Mouse (Mus musculus): ENCODE measurements at regions not wholly inside any gene's neighbourhood (a gene's known extent, or its start where the extent isn't known, plus 50 kb on each side); places are given as distances from the start of the nearest gene placed in this dataset.
A peak's percentile ranks its signal among the peaks of the same experiment; 100 is the strongest.

- no peak for DNase-seq (ENCODE audit: low read depth, low spot score)
Measured at GRCm38 (mm10) chr10:67663028-67663427, 114.3 kb upstream of the Ado start.

- no peak for DNase-seq (ENCODE audit: low read depth, low spot score)
Measured at GRCm38 (mm10) chr10:67661666-67662065, 112.9 kb upstream of the Ado start.

DNA sequence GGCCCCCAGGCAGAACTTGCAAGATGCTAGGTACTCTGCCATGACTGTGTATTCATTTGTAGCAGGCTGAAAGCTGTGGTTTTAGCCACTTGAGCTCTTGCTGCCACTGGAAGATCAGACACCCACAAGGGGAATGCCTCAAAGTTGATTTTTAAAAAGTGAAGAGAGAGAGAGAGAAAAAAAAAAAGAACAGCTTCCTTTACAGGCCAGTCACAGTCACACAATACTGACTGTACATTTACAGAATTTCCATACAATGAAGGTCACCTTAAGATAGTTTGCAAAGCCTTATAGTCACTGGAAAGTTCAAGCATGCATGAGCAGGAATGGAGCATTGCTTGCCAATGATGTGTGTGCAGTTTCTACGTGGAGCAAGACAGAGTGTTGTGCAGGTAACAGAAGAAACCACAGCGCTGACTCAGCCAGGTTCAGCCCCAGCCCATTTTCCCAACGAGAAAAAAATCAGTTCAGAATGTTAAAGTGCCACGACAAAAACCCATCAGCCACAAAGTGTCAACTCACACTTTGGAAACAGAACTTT, 109.3 kb upstream of the Ado start:
- DNase-seq (ENCODE audit: low read depth, low spot score): no peak

DNA sequence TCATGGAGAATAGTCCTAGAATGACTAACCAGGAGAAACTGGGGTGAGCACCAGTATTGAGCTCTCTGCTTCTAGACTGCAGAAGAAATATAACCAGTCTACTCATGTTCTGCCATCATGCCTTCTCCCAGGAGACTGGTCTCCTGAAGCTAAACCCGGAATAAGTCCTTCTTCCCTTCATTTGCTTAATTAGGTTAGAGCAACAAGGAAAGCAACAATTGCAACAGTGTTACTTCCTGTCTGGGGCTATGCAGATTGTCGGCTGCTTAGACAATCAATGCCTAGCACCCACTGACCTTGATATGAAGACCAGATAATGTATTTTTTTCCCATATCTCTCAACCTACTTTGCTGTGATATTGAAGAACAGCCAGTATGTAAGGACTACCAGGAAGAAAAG, 108.5 kb upstream of the Ado start:
- no peak for DNase-seq (ENCODE audit: low read depth, low spot score)

DNA sequence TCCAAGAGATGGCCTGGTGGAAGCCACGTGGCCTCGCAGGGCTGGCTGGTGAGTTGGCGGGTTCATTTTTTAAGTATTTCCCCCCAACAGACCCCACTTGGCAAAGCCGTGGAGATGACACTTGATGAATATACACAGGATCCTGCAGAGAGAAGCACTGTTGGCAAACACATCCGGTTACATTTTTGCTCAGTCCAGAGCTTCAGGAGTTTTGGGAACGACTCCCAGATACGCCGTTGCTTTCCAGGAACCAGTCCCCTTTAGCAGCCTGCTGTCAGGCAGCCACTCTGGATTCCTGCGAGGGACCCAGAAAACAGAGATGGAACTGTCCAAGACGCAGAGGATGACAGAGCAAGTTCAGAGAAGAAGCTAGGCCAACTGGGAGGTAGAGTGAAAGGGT, 105.8 kb upstream of the Ado start:
- no peak for DNase-seq (ENCODE audit: low read depth, low spot score)

DNA sequence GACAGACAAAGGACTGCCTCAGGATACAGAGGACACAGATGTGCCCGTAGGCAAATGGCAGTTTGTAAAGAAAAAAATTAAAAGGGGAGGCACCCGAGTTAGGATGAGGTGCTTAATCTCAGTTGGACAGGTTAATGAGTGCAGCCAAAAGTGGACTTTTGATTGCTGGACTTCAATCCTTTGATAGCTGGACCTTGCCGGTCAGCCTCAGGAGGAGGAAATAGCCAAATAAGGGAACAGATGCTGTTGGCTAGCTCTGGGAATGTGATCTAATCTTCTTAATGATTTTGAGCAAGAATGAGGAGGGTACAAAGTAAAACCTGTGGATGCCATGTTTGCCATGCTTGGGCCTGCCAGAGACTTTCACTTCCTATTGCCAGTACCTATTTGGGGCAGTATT, 103.5 kb upstream of the Ado start:
- no peak for DNase-seq (ENCODE audit: low read depth, low spot score)

DNA sequence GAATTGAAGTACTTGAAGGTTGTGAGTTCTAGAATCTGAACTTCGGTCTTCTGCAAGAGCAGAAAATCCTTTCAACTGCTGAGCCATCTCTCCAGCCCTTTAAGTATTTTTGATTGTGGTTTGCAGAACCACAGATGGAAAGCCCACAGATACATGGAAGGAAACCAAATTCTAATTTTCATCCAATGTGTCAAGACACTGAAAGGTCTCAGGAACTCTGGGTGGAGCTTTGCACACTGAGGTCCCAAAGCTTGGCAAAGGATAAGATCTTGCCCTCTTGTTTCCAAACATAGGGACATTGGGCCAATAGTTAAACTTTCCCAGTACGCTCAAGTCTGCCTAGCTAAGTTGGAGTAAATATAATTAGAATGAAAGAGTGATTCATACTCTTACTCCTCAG, 102.6 kb upstream of the Ado start:
- no peak for DNase-seq (ENCODE audit: low read depth, low spot score)

GRCm38 (mm10) chr10:67647777-67648727, 99.3 kb upstream of the Ado start:
- DNase-seq (ENCODE audit: low read depth, low spot score): peak; percentile 25

- peak; percentile 67 for DNase-seq (ENCODE audit: low read depth, low spot score)
Measured at GRCm38 (mm10) chr10:67646659-67647559, 98.2 kb upstream of the Ado start.

DNA sequence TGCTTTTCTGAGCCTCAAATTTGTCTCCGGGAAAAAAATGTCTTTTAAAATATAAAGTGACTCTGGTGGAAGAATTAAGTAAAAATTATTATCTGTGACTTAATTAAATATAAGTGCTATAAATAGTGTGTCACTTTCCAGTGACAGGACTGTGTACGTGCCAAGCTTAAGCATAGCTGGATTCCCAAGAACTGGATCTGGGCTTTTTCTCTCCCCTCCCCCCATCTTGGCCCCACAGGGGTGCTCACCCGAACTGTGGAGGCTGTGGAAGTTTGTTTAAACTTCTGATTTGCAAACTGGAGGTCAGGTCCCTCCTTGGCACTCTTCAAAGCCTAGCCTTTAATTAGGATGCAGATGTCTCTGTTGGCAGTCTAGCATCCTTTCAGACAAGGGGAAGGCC, 97.1 kb upstream of the Ado start:
- no peak for DNase-seq (ENCODE audit: low read depth, low spot score)

GRCm38 (mm10) chr10:67644280-67644679, 95.5 kb upstream of the Ado start:
- peak; percentile 7 for DNase-seq (ENCODE audit: low read depth, low spot score)

- DNase-seq (ENCODE audit: low read depth, low spot score): peak; percentile 8
Measured at GRCm38 (mm10) chr10:67643685-67644084, 94.9 kb upstream of the Ado start.

GRCm38 (mm10) chr10:67637339-67637738, 88.6 kb upstream of the Ado start:
- DNase-seq (ENCODE audit: low read depth, low spot score): peak; percentile 18

DNA sequence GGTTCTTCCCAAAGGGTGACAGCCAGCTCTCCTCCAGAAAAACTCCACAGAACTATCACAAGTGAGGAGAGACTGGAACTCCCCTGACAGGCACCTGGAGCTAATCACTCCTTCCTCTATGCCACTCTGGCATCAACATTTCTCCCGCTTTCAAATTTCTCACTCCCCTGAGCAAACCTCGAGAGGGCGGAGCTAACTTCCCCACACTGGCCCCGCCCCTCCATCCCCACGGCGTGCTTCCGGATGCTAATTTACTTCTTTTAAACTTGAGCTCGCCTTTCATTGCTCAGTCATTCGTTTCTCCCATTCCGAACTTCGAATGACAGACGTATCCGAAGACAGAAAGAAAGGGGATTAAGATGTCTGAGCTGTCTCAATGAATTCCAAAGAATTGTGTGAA, 87.8 kb upstream of the Ado start:
- peak; percentile 40 for DNase-seq (ENCODE audit: low read depth, low spot score)

- DNase-seq (ENCODE audit: low read depth, low spot score): no peak
Measured at GRCm38 (mm10) chr10:67634795-67635194, 86.0 kb upstream of the Ado start.

- peak; percentile 11 for DNase-seq (ENCODE audit: low read depth, low spot score)
Measured at GRCm38 (mm10) chr10:67633063-67633462, 84.3 kb upstream of the Ado start.

- peak; percentile 23 for DNase-seq (ENCODE audit: low read depth, low spot score)
Measured at GRCm38 (mm10) chr10:67623338-67623737, 74.6 kb upstream of the Ado start.

GRCm38 (mm10) chr10:67620018-67620417, 71.3 kb upstream of the Ado start:
- DNase-seq (ENCODE audit: low read depth, low spot score): peak; percentile 62

DNA sequence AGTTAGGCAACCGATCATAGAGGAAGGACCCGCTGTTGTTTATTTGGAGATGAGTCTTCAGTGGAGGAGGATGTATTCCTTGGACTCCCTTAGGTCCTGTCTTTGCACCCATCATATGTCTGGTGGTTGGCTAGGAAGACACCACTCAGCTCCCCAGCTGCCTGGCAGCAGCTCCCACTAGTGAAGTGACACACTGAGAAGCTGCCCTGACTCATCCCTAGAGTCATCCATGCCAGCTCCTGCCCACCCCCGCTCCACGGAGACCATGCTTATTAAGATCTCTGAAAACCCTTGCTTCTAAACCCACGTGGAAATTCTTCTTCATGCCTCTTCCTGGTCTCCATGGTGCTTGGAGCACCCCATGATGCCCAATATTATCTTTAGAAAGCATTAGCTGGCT, 69.4 kb upstream of the Ado start:
- no peak for DNase-seq (ENCODE audit: low read depth, low spot score)

DNA sequence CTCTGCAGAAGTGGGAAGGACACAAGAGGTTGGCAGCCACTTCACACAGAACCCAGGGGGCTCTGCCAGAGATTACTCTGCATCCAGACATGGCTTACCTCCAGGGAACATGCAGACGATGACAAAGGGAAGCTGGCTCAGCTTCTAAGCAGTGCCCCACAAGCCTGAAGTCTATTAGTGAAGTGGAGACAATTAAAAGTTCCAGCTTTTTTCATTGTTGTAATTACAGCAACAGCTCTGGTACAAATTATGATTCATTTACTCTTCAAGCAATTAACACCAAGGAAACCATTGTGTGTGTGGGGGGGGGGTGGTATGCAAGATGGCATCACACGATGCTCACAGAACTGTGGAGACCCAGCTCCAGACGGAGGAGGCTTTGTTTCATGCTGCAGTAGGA, 66.3 kb upstream of the Ado start:
- no peak for DNase-seq (ENCODE audit: low read depth, low spot score)

GRCm38 (mm10) chr10:67610689-67611088, 61.9 kb upstream of the Ado start:
- DNase-seq (ENCODE audit: low read depth, low spot score): no peak

DNA sequence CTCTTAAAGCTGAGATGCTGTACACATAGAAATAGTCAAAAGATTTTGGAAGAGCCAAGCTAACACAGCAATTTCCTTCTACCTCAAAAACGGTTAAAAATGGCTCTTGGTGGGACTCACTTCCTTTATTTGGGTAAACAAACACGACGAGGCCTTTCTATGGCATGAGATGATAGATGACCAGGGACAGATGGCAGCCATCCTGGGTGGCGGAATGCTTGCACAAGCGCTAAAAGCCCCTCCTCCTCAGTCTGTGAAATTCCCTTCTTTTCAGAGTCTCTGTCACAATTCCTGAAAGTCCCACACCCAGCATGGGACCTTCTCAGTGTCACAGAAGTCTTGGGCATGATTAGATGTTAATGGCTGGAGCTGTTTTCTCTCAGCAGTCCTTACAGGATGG, 59.3 kb upstream of the Ado start:
- no peak for DNase-seq (ENCODE audit: low read depth, low spot score)
